Mouse (Mus musculus) C2C12 (cell line): ENCODE data around the gene Scrn3.

ENCODE experiments used
- CTCF ChIP-seq: IDR thresholded peaks from one replicate; pipeline ENCODE4 v1.5.1; 2011; ENCODE audit not compliant: control insufficient read depth, insufficient read depth, insufficient read length
- MAX ChIP-seq: IDR thresholded peaks from one replicate; pipeline ENCODE4 v1.6.1; 2011; ENCODE audit warnings: mild to moderate bottlenecking, control low read depth
- MYOD1 ChIP-seq: IDR thresholded peaks from one replicate; pipeline ENCODE4 v1.6.1; 2011; ENCODE audit warnings: low read depth; ENCODE audit not compliant: control insufficient read depth, insufficient read length
- MYOG ChIP-seq: IDR thresholded peaks from one replicate; pipeline ENCODE4 v1.6.1; 2011; ENCODE audit not compliant: control insufficient read depth, insufficient read length; ENCODE audit errors: extremely low read depth
- USF1 ChIP-seq: IDR thresholded peaks from one replicate; pipeline ENCODE4 v1.6.1; 2011; ENCODE audit warnings: low read depth, mild to moderate bottlenecking, control low read depth, moderate library complexity

GRCm38 (mm10) chr2:73277021-73277708, 35.2 kb upstream of the Scrn3 start:
- no peak for TF ChIP-seq CTCF
- TF ChIP-seq MAX = no peak
- TF ChIP-seq MYOG = no peak
- TF ChIP-seq MYOD1 = no peak
- no peak for TF ChIP-seq USF1
